Mouse (Mus musculus) hindbrain, embryonic 13.5 days (tissue): Measurements from ENCODE around the gene Col5a1. TPM values are rescaled to one million over a fixed set of nuclear protein-coding genes. Genes with fewer than 3 reads are reported as not detected.

ENCODE experiments used
- ATAC-seq: fragments of 200-750 bp; cut with Nextera tagmentation; 2 replicates; pipeline ENCODE4 v1.8.0; 2017; ENCODE audit warnings: moderate TSS enrichment; ENCODE audit not compliant: low FRiP score
- H3K27ac ChIP-seq: fragments of 300-500 bp; sonication (generic); 2 replicates; pipeline ENCODE4 v1.5.1; 2015; ENCODE audit warnings: inconsistent platforms, mild to moderate bottlenecking, moderate library complexity
- H3K27me3 ChIP-seq: fragments of 300-500 bp; sonication (generic); 2 replicates; pipeline ENCODE4 v1.6.1; 2015; ENCODE audit warnings: mild to moderate bottlenecking, inconsistent platforms
- H3K36me3 ChIP-seq: fragments of 300-500 bp; sonication (generic); 2 replicates; pipeline ENCODE4 v1.6.1; 2015; ENCODE audit warnings: mild to moderate bottlenecking, inconsistent platforms
- H3K4me1 ChIP-seq: fragments of 300-500 bp; sonication (generic); replicated peaks from 2 replicates; pipeline ENCODE4 v1.6.1; 2015; ENCODE audit warnings: inconsistent platforms
- H3K4me2 ChIP-seq: fragments of 300-500 bp; sonication (generic); 2 replicates; pipeline ENCODE4 v1.6.1; 2015; ENCODE audit warnings: inconsistent platforms, mild to moderate bottlenecking, moderate library complexity
- H3K4me3 ChIP-seq: fragments of 300-500 bp; sonication (generic); 2 replicates; pipeline ENCODE4 v1.5.1; 2015; ENCODE audit warnings: mild to moderate bottlenecking, inconsistent platforms
- H3K9ac ChIP-seq: fragments of 300-500 bp; sonication (generic); 2 replicates; pipeline ENCODE4 v1.6.1; 2015; ENCODE audit warnings: mild to moderate bottlenecking, inconsistent platforms
- H3K9me3 ChIP-seq: fragments of 300-500 bp; sonication (generic); 2 replicates; pipeline ENCODE4 v1.6.1; 2016; ENCODE audit warnings: inconsistent platforms
- WGBS: fragments of 180-500 bp; shearing (Covaris S2); methylation state at CpG from one replicate; pipeline ENCODE4 v1.1.7; 2015; 5-methylcytosine and 5-hydroxymethylcytosine counted together
- polyA plus RNA-seq: library from polyadenylated mRNA; unstranded; fragments of >200 nt; fragmentation: Nextera tagmentation; extraction: Ambion mirVana; gene quantifications from 2 replicates; pipeline ENCODE4 v1.2.1, GENCODE M21; 2015

The Col5a1 gene
- polyA plus RNA-seq, 1 experiment from 2014 or later: 15.4 TPM

DNA sequence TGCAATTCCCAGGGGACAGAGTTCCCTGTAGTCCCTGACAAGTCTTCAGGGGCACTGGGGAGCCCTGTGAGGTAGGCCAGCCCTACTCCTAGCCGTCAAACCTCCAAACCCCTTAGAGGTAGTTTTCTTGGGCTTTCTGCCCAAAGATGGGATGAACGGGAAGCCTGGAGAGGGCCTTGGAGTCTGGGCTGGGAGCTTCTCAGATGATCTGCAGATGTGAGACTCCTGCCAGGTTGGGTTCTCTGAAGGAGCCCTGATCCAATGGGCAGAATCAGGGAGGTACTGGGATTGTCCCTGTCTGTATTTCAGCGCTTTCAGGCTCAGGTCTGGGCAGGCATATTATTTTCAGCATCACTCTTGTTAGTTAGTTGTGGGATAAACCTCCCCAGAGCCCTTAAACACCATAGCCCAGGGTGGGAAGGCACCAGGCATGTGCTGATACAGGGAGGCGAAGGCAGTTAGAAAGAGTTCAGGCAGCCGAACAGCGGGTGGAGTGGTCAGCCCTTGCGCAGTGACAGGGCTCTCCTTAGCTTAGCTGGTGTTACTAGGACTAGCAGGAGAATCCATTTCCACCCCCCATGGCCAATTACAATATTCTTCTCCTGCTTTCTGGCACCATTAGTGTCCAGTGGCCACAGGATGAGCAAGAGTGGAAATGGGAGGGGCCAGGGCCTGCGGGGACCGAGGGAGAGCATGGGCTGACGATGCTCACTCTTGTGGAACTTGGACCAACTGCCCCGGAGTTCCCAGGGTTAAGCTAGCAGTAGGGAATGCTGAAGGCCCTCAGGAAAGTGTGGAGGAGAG, 1.4 kb downstream of the Col5a1 start:
- Histone ChIP-seq H3K4me2 (peak overlapping the region; percentile 94), H3K36me3 (no peaks in the 10 kb centered on the region), H3K9me3 (no peaks in the 10 kb centered on the region), H3K4me3 (peak overlapping the region; percentile 52), H3K27me3 (peaks cover 55% of the 10 kb centered on the region), H3K9ac (peak overlapping the region; percentile 72), H3K4me1 (peaks cover 42% of the 10 kb centered on the region), H3K27ac (no peak overlapping the region)
- 26% methylated on average over 11 of the region's 11 CpGs for WGBS
- no peak for ATAC-seq

DNA sequence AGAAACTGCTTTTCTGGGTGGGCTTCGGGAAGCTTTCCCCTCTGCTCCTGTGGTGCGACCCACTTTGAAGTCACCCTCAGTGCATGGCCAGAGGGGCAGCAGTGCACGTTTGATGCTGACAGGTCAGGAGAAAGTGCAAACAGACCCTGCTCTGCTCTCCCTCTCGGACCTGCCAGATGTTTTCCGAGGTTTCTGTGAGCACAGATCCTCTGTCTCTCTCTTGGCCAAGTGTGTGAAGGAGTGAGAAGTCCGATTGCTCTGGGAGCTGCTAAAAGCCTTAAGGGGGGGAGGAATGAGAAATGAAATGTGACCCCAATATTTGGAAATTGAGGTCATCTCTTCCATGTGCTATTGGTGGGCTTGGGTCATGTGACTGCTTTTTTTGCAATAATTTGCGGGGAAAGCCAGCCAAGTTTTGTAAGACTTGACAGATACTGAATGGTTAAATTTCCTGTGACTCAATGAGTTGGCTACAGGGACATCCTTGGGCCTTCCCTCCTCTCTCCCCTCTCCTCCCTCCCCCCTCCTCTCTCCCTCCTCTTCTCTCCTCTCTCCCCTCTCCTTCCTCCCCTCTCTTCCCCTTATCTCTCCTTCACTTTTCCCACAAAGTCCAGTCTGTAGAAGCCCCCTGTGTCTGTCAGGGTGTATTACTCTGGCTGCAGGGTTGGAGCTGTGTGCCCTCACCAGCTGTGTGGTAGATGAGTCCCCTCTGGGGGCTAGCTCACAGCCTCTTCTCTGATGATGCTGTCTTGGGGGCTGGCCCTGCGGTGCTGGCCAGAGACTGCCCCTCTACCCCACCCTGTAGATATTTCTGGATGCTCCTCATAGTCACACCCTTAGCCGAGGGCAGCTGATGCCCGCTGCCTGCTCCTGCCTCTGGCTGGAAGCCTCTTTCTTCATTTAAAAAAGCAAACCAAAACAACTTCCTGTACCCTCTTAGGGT, 2.6 kb downstream of the Col5a1 start:
- 33% methylated on average over 10 of the region's 10 CpGs for whole genome bisulfite sequencing
- Histone ChIP-seq H3K9me3 (no peaks in the 10 kb centered on the region), H3K4me3 (peak overlapping the region; percentile 52; the same call in 1 of the 2 replicates), H3K36me3 (no peaks in the 10 kb centered on the region), H3K4me1 (peaks cover 42% of the 10 kb centered on the region), H3K9ac (no peak overlapping the region; the same call in 1 of the 2 replicates), H3K27me3 (peaks cover 46% of the 10 kb centered on the region), H3K27ac (no peak overlapping the region), H3K4me2 (peak overlapping the region; percentile 94)
- ATAC-seq: no peak

DNA sequence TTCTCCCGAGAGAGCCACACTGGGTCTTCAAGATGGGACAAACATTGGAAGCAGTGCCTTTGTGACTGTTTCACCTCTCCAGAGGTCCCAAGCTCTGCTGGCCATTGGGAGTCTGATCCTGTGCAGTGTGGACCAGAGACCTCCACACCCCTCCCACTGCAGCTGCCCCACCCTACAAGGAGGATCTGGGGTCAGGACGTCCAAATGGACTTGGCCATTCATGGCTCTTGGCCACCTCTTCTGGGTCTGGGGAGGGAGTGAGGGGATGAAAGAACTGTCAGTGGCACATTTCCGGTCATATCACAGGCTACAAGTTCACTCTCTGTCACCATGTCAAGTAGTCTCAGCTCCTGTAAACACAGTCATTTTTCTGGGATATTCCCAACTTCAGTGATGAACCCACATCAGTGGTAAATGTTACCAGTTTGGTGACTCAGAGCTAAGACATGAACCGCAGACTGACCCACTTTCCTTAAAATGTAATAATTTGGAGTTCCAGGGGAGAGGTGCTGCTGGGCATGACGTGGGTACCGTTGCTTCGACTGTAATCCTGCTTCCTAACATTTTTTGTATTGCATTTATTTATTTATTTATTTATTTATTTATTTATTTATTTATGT, 5.8 kb downstream of the Col5a1 start:
- Histone ChIP-seq H3K36me3 (no peaks in the 10 kb centered on the region), H3K4me2 (no peak overlapping the region), H3K4me3 (no peak overlapping the region), H3K4me1 (peaks cover 28% of the 10 kb centered on the region), H3K9me3 (no peaks in the 10 kb centered on the region), H3K27me3 (peaks cover 26% of the 10 kb centered on the region), H3K9ac (no peak overlapping the region), H3K27ac (no peak overlapping the region)
- no peak for ATAC-seq
- WGBS: 92% methylated on average over 7 of the region's 7 CpGs

DNA sequence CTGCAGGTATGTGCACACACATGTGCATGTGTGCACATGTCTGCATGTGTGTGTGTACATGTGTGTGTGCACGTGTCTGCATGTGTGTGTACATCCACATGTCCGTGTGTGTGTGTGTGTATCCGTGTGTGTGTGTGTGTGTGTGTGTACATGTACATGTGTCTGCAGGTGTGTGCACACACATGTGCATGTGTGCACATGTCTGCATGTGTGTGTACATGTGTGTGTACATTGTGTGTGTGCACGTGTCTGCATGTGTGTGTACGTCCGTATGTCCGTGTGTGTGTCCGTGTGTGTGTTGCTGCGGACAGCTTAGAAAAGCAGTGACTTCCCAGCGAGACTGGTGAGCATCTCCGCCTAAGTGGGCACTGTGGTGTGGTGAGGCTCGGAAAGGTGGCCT, 6.8 kb downstream of the Col5a1 start:
- no peak overlapping the region for H3K9ac ChIP-seq
- no peaks in the 10 kb centered on the region for H3K9me3 ChIP-seq
- ATAC-seq: no peak
- no peak overlapping the region for H3K4me3 ChIP-seq
- no peak overlapping the region for H3K27ac ChIP-seq
- H3K4me2 ChIP-seq: no peak overlapping the region
- H3K4me1 ChIP-seq: peaks cover 18% of the 10 kb centered on the region
- peaks cover 16% of the 10 kb centered on the region for H3K27me3 ChIP-seq
- no peaks in the 10 kb centered on the region for H3K36me3 ChIP-seq
- WGBS: 98% methylated on average over 12 of the region's 12 CpGs

DNA sequence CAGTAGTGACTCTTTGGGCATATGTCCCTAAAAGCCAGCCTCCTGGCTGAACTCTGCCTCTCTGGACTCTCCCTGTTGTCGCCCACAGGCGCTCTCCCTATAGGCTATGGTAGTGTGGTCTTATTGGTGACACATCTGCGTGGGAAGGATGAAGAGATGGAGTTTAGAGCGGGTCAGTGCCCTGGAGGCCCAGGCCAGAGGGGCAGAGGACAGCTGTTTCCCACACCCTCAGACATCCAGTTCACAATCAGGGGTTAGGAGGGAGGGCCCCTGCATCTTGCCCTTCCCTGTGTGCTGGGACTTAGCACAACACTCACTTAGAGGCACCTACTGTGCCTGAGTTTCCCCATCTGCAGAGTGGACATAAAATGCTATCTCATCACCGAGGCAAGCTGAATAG, 8.8 kb downstream of the Col5a1 start:
- Histone ChIP-seq H3K4me2 (no peak overlapping the region), H3K27ac (no peak overlapping the region), H3K9me3 (no peaks in the 10 kb centered on the region), H3K4me1 (peaks cover 3% of the 10 kb centered on the region; the same call in 1 of the 2 replicates), H3K27me3 (no peaks in the 10 kb centered on the region), H3K36me3 (no peaks in the 10 kb centered on the region), H3K4me3 (no peak overlapping the region), H3K9ac (no peak overlapping the region)
- 85% methylated on average over 5 of the region's 5 CpGs for WGBS
- ATAC-seq: no peak

DNA sequence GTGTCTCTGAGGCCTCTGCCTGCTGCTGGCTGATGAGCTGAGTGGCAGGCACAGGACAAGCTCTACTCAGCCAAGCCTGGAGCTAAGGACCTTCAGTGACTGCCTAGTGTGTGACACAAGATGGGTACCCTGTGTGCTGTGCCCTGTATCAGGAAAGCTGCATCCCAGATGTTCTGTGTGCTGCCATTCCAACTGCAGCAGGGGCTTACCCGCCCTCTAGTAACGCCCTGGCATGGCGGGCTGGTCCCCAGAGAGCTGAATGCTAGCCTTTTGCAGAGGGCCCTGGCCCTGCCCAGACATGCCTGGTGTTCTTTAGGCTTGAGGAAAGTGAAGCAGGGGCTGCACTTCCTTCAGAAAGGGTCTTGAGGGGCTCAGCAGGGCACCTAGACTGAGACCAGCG, 9.4 kb downstream of the Col5a1 start:
- no peaks in the 10 kb centered on the region for H3K9me3 ChIP-seq
- no peak overlapping the region for H3K27ac ChIP-seq
- no peaks in the 10 kb centered on the region for H3K27me3 ChIP-seq
- 79% methylated on average over 4 of the region's 4 CpGs for WGBS
- no peak for ATAC-seq
- H3K4me1 ChIP-seq: peaks cover 3% of the 10 kb centered on the region; the same call in 1 of the 2 replicates
- H3K4me2 ChIP-seq: no peak overlapping the region
- no peak overlapping the region for H3K4me3 ChIP-seq
- no peaks in the 10 kb centered on the region for H3K36me3 ChIP-seq
- H3K9ac ChIP-seq: no peak overlapping the region

DNA sequence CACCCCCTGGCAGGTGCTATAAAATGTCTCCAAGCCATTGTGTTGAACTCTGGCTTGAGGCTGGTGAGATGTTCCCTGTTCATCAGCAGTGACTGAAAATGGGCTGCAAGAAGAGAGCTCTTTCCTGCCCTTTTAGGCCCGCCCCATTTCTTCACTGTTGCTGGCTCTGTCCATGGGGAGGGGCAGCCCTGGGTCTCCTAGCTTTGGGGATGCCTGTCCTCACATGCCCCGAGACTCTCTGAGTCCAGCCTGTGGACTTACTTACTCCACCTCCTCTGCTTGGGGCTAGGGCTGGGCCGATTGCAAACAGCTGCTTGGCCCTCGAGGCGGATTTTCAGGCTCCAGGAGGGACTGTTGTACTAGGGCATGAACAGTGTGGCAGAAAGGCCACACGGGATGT, 10.9 kb downstream of the Col5a1 start:
- Histone ChIP-seq H3K9ac (no peak overlapping the region), H3K4me1 (peaks cover 9% of the 10 kb centered on the region), H3K4me3 (no peak overlapping the region), H3K9me3 (no peaks in the 10 kb centered on the region), H3K27ac (no peak overlapping the region), H3K36me3 (no peaks in the 10 kb centered on the region), H3K4me2 (no peak overlapping the region), H3K27me3 (no peaks in the 10 kb centered on the region)
- no peak for ATAC-seq
- WGBS: 70% methylated on average over 6 of the region's 6 CpGs

DNA sequence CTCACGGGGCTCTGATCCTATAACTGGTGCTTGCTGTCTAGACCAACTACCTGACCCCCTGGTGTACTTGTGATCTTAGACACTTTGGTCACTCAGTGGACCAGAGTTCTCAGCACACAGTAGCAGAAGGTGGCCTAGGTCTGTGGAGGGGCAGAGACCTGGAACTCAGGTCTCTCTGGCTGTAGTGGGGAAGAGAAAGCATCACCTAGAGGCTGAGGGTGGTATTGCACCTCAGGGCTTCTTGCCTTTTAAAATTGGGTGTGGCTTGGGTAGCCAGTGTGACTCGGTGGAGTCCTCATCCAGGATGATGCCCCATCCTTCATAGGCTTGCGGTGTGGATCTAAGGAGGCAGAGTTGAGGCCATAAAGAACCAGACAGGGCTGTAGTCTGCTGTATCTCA, 13.7 kb downstream of the Col5a1 start:
- H3K4me1 ChIP-seq: peaks cover 9% of the 10 kb centered on the region
- 68% methylated on average over 3 of the region's 3 CpGs for WGBS
- no peak overlapping the region for H3K4me2 ChIP-seq
- H3K9me3 ChIP-seq: no peaks in the 10 kb centered on the region
- H3K9ac ChIP-seq: no peak overlapping the region
- ATAC-seq: no peak
- H3K27me3 ChIP-seq: no peaks in the 10 kb centered on the region
- H3K4me3 ChIP-seq: no peak overlapping the region
- H3K27ac ChIP-seq: no peak overlapping the region
- H3K36me3 ChIP-seq: no peaks in the 10 kb centered on the region

DNA sequence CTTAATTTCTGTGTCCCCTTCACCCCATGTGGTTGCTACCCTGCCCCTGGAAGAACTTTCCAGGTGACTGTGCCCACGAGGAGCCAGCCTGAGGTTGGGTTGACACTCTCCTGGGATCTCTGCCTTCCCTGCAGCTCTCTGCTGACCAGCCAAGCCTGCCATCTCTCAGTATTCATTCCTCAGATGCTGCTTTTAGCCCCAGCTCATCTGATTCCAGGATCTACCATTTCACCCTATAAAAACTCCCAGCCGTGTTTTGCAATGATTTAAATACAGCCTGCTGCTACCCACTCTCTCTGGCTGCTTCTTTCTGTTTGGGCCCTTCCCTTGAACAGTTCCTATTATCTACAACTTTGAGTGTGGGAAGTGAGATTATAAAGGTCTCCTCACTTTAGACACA, 14.9 kb downstream of the Col5a1 start:
- Histone ChIP-seq H3K9me3 (no peaks in the 10 kb centered on the region), H3K27ac (no peak overlapping the region), H3K9ac (no peak overlapping the region), H3K36me3 (no peaks in the 10 kb centered on the region), H3K27me3 (no peaks in the 10 kb centered on the region), H3K4me3 (no peak overlapping the region), H3K4me2 (no peak overlapping the region), H3K4me1 (peaks cover 7% of the 10 kb centered on the region)
- WGBS: 48% methylated on average over 2 of the region's 2 CpGs
- ATAC-seq: no peak

DNA sequence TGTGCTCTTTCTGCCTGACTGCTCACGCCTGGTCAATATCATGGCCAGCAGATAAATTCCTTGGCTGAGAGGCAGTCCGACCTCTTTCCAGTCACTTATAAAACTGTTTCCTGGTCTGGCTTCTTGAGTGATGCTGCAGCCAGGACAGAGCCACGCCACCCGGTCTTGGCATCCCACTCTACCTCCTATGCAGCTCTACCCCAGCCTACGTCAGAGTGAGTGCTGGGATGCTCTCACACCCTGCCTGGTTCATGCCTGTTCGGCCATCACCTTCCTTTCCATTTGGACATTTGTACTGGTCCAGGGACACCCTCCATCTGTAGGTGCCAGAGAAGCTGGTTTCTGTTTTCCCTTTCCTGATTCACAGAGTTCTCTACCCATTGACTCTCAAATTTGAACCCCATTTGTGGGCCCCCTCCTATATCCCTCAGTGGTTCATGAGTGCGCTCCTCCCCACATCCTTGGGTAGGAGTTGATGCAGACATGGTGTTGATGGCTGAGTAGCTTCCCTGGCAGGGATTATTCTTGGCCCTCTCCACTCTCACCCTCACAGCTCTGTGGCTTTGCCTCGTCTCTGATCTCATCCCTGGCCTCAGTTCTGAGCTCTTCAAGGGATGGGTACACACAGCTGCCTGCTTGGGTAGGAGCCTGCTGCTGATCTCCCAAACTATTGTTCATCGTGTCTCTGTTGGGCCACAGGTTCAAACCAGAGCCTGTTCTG, 15.5 kb downstream of the Col5a1 start:
- no peak overlapping the region for H3K9ac ChIP-seq
- H3K4me3 ChIP-seq: no peak overlapping the region
- H3K27ac ChIP-seq: no peak overlapping the region
- ATAC-seq: no peak
- H3K36me3 ChIP-seq: no peaks in the 10 kb centered on the region
- H3K27me3 ChIP-seq: no peaks in the 10 kb centered on the region
- no peak overlapping the region for H3K4me2 ChIP-seq
- peaks cover 7% of the 10 kb centered on the region for H3K4me1 ChIP-seq
- H3K9me3 ChIP-seq: no peaks in the 10 kb centered on the region
- WGBS: 82% methylated on average over 9 of the region's 9 CpGs

DNA sequence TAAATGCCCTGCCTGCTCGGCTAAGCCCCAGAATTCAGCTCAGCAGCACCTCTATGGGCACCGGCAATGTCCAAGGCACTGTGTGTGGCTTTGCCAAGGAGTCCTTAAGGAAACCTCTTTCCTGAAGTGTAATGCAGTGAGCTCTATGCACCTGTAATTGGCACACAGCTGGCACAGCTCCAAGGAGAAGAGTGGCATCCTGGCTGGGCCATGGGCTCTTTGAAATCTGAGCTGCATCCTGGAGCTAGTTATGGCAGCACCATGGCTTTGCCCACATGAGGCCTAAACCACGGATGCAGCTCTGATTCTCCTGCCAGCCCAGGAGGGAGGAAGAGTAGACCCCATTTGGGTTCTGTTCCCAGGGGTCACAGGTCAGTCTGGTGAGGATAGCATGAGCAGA, 16.1 kb downstream of the Col5a1 start:
- no peak overlapping the region for H3K27ac ChIP-seq
- no peak for ATAC-seq
- 89% methylated on average over 3 of the region's 3 CpGs for WGBS

DNA sequence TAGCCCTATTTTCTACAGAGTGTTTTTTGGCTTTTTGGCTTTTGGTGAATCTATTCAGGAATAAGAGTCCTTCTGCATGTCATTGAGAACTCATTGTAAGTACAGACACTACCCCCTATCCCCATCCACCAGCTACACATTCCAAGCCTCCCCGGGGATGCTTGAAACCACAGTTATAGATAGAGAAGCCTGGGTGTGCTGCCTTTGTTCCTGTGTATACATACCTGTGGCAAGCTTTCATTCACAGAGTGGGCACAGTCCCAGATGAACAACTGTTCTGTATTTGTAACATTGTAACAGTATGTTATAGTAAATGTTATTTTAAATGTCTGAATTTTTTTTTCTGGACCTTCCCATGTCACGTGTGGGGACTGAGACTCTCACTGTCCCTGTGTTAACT, 19.2 kb downstream of the Col5a1 start:
- H3K9me3 ChIP-seq: no peaks in the 10 kb centered on the region
- H3K27ac ChIP-seq: no peak overlapping the region
- no peak overlapping the region for H3K9ac ChIP-seq
- peaks cover 7% of the 10 kb centered on the region for H3K4me1 ChIP-seq
- 75% methylated on average over 2 of the region's 2 CpGs for WGBS
- ATAC-seq: no peak
- no peak overlapping the region for H3K4me2 ChIP-seq
- H3K4me3 ChIP-seq: no peak overlapping the region
- H3K36me3 ChIP-seq: no peaks in the 10 kb centered on the region
- no peaks in the 10 kb centered on the region for H3K27me3 ChIP-seq

More for the DNA sequence above, 16.1 kb downstream of the Col5a1 start:
- Histone ChIP-seq H3K4me2 (no peak overlapping the region), H3K27me3 (no peaks in the 10 kb centered on the region), H3K4me1 (peaks cover 7% of the 10 kb centered on the region), H3K36me3 (no peaks in the 10 kb centered on the region), H3K9ac (no peak overlapping the region), H3K9me3 (no peaks in the 10 kb centered on the region), H3K4me3 (no peak overlapping the region)
